Mouse (Mus musculus): ENCODE results near the gene Slc25a18. TPM values are rescaled to one million over a fixed set of nuclear protein-coding genes. Genes with fewer than 3 reads are reported as not detected.
A peak's percentile ranks its signal among the peaks of the same experiment; 100 is the strongest.
"Not testable (repeated sequence)": the region's sequence is repeated elsewhere in the genome, so short reads cannot be mapped to it uniquely, and the experiment has no call there.

Gene Slc25a18
- polyA plus RNA-seq, 1 experiment: 0.08 TPM

DNA sequence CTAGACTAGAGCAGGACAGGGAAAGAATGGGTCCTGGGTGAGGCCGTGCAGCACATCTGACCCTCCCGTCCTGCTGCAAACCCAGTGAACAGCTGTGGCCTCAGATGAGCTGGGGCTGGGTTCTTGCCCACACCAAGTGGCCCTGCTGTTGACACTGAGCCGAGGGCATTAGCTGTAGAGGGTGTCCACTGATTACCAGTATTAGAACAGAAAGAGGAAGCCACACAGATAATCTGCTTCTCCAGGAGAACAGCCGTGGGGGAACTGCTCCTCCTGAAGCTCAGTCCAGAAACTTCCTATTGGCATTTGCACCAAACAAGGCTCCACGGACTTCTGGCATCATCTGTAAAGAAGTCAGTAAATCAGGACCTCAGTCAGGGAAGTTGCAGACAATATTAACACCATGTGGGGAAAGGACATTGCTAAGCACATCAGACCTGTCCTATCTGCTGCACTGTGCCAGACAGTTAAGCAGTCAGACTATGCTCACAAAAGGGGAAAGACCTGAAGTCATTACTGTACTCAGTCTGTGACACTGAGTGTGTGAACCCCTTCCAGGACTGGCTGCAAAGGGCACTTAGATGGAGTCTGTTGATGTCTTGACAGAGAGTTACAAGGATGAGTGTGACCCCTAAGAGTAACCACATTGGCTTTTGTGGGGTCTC lies 22.2 kb downstream of the Slc25a18 start:
- Histone ChIP-seq H3K4me1 (ENCODE audit: control insufficient read depth, insufficient read depth, insufficient read length, low read length) (no peaks in the 10 kb centered on the region), H3K27me3 (ENCODE audit: control insufficient read depth, insufficient read depth, low read length) (no peaks in the 10 kb centered on the region), H3K4me3 (ENCODE audit: low read depth, low read length) (no peak overlapping the region), H3K27ac (ENCODE audit: insufficient read depth, low read depth, low read length) (no peak overlapping the region), H3K36me3 (ENCODE audit: control insufficient read depth, insufficient read depth, low read length) (peaks cover 70% of the 10 kb centered on the region)
- TF ChIP-seq POLR2A (IDR thresholded peaks at IDR 0.05; ENCODE audit: low read depth, low read length) (no peak), CTCF (IDR thresholded peaks at IDR 0.05; ENCODE audit: extremely low read depth, insufficient read length, insufficient replicate concordance, low read depth, low read length) (no peak)
- 76% methylated on average over 5 of the region's 5 CpGs for WGBS

DNA sequence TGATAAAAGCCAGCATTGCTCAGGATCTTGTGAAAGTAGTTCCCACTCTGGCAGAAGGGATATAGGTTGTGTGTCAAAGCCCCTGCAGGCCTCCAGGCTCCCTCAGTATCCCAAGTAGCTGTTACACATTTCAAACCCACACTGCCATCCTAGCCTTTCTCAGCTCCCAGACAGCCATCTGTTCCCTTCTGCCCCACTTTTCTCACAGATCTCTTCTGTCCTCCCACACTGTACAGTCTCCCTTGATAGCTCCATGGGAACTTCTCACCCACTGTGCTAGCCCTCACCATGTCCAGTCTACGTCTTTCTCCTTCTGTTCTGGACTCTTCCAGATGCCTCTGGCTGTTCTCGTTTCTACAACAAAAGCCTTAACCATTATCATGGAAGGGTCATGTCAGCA lies 22.7 kb downstream of the Slc25a18 start:
- Histone ChIP-seq H3K36me3 (ENCODE audit: control insufficient read depth, insufficient read depth, low read length) (peaks cover 75% of the 10 kb centered on the region), H3K4me1 (ENCODE audit: control insufficient read depth, insufficient read depth, insufficient read length, low read length) (no peaks in the 10 kb centered on the region), H3K27ac (ENCODE audit: insufficient read depth, low read depth, low read length) (no peak overlapping the region), H3K4me3 (ENCODE audit: low read depth, low read length) (no peak overlapping the region), H3K27me3 (ENCODE audit: control insufficient read depth, insufficient read depth, low read length) (no peaks in the 10 kb centered on the region)
- TF ChIP-seq POLR2A (IDR thresholded peaks at IDR 0.05; ENCODE audit: low read depth, low read length): no peak
- no peak for TF ChIP-seq CTCF (IDR thresholded peaks at IDR 0.05; ENCODE audit: extremely low read depth, insufficient read length, insufficient replicate concordance, low read depth, low read length)
- 93% methylated on average over 2 of the region's 2 CpGs for WGBS

DNA sequence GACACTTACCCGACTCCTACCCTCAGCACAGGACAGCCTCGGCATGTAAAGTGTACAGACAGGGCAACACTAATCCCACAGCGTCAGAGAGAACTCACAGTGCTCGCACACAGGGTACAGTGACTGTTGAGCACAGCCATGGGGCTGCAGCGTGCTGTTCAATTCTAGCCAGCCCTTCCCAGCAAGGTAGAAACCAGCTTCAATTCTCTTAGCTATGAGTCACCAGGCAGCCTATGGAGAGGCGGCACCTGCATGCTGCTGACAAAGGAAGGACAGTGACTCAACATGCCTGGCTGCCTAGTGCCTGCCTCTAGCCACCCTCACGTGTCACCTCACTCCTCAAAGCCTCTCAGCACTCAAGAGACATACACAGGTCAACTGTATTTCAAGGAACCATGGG lies 24.6 kb downstream of the Slc25a18 start:
- TF ChIP-seq CTCF (IDR thresholded peaks at IDR 0.05; ENCODE audit: extremely low read depth, insufficient read length, insufficient replicate concordance, low read depth, low read length): no peak
- TF ChIP-seq POLR2A (IDR thresholded peaks at IDR 0.05; ENCODE audit: low read depth, low read length): no peak
- no peaks in the 10 kb centered on the region for H3K4me1 ChIP-seq (ENCODE audit: control insufficient read depth, insufficient read depth, insufficient read length, low read length)
- 88% methylated on average over 7 of the region's 7 CpGs for WGBS
- H3K4me3 ChIP-seq (ENCODE audit: low read depth, low read length): no peak overlapping the region
- no peaks in the 10 kb centered on the region for H3K27me3 ChIP-seq (ENCODE audit: control insufficient read depth, insufficient read depth, low read length)
- H3K36me3 ChIP-seq (ENCODE audit: control insufficient read depth, insufficient read depth, low read length): peaks cover 78% of the 10 kb centered on the region
- no peak overlapping the region for H3K27ac ChIP-seq (ENCODE audit: insufficient read depth, low read depth, low read length)

GRCm38 (mm10) chr6:120798905-120799304 lies 25.5 kb downstream of the Slc25a18 start:
- H3K4me3 ChIP-seq (ENCODE audit: low read depth, low read length): no peak overlapping the region
- H3K27me3 ChIP-seq (ENCODE audit: control insufficient read depth, insufficient read depth, low read length): no peaks in the 10 kb centered on the region
- 82% methylated on average over 4 of the region's 4 CpGs for WGBS
- no peak overlapping the region for H3K27ac ChIP-seq (ENCODE audit: insufficient read depth, low read depth, low read length)
- peaks cover 78% of the 10 kb centered on the region for H3K36me3 ChIP-seq (ENCODE audit: control insufficient read depth, insufficient read depth, low read length)
- H3K4me1 ChIP-seq (ENCODE audit: control insufficient read depth, insufficient read depth, insufficient read length, low read length): no peaks in the 10 kb centered on the region
- TF ChIP-seq CTCF (IDR thresholded peaks at IDR 0.05; ENCODE audit: extremely low read depth, insufficient read length, insufficient replicate concordance, low read depth, low read length) (no peak), POLR2A (IDR thresholded peaks at IDR 0.05; ENCODE audit: low read depth, low read length) (no peak)

DNA sequence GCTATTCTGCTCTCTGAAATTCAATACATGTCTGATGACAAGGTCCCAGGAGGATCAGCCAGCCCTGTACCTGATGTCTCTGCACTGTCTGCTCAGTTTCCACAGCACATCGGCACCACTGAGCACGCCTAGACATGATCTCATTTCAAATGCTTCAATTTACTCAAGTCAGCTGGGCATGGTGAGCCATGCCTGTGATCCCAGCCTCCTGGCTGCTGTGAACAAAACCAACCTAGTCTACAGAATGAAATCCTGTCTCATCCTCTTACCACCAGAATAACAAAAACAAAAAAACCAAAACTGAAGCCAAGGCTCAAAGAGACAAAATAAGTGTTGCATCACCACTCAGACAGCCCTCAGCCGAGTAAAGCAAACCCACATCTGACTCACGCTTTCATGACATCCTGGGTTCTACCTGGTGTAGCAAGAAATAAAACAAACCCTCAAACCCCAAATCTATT lies 26.2 kb downstream of the Slc25a18 start:
- no peaks in the 10 kb centered on the region for H3K27me3 ChIP-seq (ENCODE audit: control insufficient read depth, insufficient read depth, low read length)
- 91% methylated on average over 4 of the region's 4 CpGs for WGBS
- no peaks in the 10 kb centered on the region for H3K4me1 ChIP-seq (ENCODE audit: control insufficient read depth, insufficient read depth, insufficient read length, low read length)
- peaks cover 79% of the 10 kb centered on the region for H3K36me3 ChIP-seq (ENCODE audit: control insufficient read depth, insufficient read depth, low read length)
- TF ChIP-seq POLR2A (IDR thresholded peaks at IDR 0.05; ENCODE audit: low read depth, low read length): no peak
- TF ChIP-seq CTCF (IDR thresholded peaks at IDR 0.05; ENCODE audit: extremely low read depth, insufficient read length, insufficient replicate concordance, low read depth, low read length): no peak
- H3K4me3 ChIP-seq (ENCODE audit: low read depth, low read length): no peak overlapping the region
- no peak overlapping the region for H3K27ac ChIP-seq (ENCODE audit: insufficient read depth, low read depth, low read length)

GRCm38 (mm10) chr6:120806999-120807737 lies 33.8 kb downstream of the Slc25a18 start:
- Histone ChIP-seq H3K4me3 (ENCODE audit: low read depth, low read length) (no peak overlapping the region), H3K27me3 (ENCODE audit: control insufficient read depth, insufficient read depth, low read length) (no peaks in the 10 kb centered on the region), H3K27ac (ENCODE audit: insufficient read depth, low read depth, low read length) (no peak overlapping the region), H3K36me3 (ENCODE audit: control insufficient read depth, insufficient read depth, low read length) (peaks cover 72% of the 10 kb centered on the region), H3K4me1 (ENCODE audit: control insufficient read depth, insufficient read depth, insufficient read length, low read length) (peaks cover 2% of the 10 kb centered on the region)
- TF ChIP-seq CTCF (IDR thresholded peaks at IDR 0.05; ENCODE audit: extremely low read depth, insufficient read length, insufficient replicate concordance, low read depth, low read length) (no peak), POLR2A (IDR thresholded peaks at IDR 0.05; ENCODE audit: low read depth, low read length) (no peak)
- 49% methylated on average over 5 of the region's 5 CpGs for WGBS

DNA sequence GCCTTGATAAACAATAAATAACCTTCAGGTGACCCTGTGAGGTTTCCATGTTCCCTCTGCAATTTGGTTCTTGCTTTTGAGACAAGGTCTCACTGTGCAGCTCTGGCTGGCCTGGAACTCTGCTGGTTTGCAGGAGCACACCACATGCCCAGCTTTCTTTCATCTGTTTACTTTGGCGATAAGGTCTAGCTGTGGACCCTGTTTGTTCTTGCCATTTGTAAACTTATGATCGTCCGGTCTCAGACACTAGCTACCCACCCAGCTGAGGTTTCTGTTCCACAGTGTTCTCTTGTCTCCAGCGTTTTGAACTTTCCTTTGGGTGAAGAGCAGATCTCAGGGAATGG lies 34.3 kb downstream of the Slc25a18 start:
- peaks cover 69% of the 10 kb centered on the region for H3K36me3 ChIP-seq (ENCODE audit: control insufficient read depth, insufficient read depth, low read length)

DNA sequence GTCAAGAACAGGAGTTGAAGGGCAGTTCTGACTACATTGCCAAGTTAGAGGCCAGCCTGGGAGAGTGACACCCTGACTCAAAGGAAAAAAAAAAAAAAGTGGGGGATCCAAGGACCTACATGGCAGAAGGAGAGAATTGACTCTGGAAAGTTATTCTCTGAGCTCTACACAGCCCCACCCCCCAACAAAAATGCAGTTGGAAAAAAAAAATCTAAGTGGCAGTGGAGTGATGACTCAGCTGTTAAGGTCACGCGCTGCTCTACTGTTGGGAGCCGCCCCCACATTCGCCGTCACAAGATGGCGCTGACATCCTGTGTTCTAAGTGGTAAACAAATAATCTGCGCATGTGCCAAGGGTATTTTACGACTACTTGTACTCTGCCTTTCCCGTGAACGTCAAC lies 38.6 kb downstream of the Slc25a18 start:
- not testable (repeated sequence) for H3K4me3 ChIP-seq (ENCODE audit: low read depth, low read length); H3K4me1 ChIP-seq (ENCODE audit: control insufficient read depth, insufficient read depth, insufficient read length, low read length); H3K27ac ChIP-seq (ENCODE audit: insufficient read depth, low read depth, low read length); H3K27me3 ChIP-seq (ENCODE audit: control insufficient read depth, insufficient read depth, low read length)
- 95% methylated on average over 10 of the region's 10 CpGs for WGBS
- peaks cover 32% of the 10 kb centered on the region for H3K36me3 ChIP-seq (ENCODE audit: control insufficient read depth, insufficient read depth, low read length)

More for the DNA sequence above, 34.3 kb downstream of the Slc25a18 start:
- TF ChIP-seq POLR2A (IDR thresholded peaks at IDR 0.05; ENCODE audit: low read depth, low read length) (no peak), CTCF (IDR thresholded peaks at IDR 0.05; ENCODE audit: extremely low read depth, insufficient read length, insufficient replicate concordance, low read depth, low read length) (no peak)
- 0 out of 2 replicates have a peak overlapping the region, but pooled peaks have one; percentile 2 for H3K27ac ChIP-seq (ENCODE audit: insufficient read depth, low read depth, low read length)
- WGBS: 67% methylated on average over 4 of the region's 4 CpGs
- no peaks in the 10 kb centered on the region for H3K27me3 ChIP-seq (ENCODE audit: control insufficient read depth, insufficient read depth, low read length)
- no peak overlapping the region for H3K4me3 ChIP-seq (ENCODE audit: low read depth, low read length)
- H3K4me1 ChIP-seq (ENCODE audit: control insufficient read depth, insufficient read depth, insufficient read length, low read length): peaks cover 2% of the 10 kb centered on the region

All from small intestine, adult 2 months (tissue).